Mouse (Mus musculus) c-Kit-positive CD71-negative TER-119-negative erythroid progenitor cells, embryonic 14.5 days (primary cell): ENCODE data around the gene 3110082J24Rik.

Experiments used
- DNase-seq: peaks from one replicate; pipeline ENCODE4 v3.0.0-alpha.2; 2013; ENCODE audit warnings: low read depth

Gene 3110082J24Rik

DNA sequence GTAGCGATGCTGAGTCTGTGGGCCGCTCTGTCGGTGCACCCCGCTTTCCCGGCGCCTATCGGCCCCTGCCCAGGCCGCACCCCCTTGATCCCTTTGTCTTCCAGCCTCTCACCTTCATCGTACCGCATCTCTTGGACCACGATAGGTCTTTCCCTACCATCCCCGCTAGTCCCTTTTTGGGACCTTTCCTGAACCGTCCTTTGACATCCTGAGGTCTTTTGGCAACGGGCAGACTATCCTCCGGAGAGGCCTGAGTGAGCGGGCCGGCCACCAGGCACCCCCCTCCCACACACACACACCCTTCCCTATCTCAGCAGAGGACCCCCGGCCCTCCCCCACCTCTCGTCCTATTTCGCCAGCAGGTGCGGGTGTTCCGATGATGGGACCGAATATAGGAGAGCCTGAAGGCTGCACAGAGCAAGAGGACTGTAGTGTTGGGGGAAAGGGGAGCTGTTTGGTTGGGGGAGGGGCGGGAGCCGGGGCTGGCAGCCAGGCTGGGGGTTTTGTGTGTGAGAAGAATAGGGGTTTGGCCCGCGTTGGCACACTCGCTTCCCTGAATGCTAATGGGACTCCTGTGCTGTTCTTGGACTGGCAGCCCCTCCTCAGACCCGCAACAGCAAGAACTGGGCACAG lies at the start of gene 3110082J24Rik:
TSS of gene 3110082J24Rik (minus strand) at position 419 of the 633 bp plus-strand sequence.
- DNase-seq: no peak

DNA sequence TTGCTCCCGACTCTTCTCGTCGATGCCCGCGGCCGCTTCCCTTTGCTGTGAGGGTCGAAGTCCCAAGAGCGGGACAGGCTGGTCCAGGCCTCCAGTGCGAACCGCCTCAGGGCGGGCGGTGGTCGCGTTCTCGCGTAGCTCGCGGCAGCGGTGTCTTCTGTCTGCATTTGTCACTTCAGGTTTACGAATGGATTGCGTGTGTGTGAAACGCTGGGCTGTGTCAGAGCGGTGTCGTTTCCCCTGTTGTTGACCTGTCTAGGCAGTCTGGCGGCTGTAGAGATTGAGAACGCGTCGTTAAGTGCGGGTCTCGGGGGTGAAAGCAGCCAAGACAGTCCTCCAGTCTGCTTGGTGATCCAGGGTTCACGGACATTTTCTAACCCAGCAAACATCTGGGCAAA lies 49.5 kb upstream of the 3110082J24Rik start:
- peak; percentile 25 for DNase-seq

DNA sequence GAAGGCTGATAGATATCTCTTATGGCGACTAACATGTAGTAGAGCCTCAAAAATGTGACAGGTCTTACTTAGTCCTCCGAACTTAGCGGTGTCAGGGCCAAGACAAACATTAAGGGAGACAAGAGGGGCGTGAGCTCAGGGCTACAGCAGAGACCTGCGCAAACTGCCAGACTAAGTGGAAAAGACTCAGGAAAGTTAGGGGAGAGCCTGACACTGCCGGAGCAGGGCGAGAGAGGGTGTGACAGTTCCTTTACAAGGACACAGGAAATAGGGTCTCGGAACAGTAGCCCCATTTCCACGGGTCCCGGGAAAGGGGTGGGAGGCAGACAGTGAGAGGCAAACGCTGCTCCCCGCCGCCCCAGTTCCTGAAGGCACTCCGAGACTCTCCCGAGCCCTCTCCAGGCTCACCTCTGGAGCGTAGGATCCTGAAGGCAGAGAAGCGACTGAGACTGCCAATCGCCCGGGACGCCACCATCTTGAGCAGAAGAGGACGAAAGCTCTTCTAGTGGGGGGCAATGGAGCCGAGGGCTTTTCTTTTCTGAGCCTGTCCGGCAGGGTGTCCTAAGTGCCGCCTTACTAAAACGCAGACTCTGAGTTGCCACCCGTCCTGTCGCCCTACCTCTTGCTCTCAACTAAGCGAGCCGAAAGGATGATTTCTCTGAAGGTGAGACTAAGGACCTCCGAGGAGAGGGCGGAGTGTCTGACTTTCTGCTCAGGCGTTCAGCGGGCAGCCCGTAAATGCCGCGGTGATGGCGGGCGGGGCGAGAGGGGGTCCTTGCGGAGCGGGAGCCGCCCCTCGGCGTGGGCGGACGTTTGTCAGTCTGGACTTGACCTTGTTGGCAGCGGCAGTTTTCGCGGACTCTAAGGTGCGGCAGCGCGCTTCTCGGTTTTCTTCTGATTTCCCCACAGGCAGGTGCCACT lies 48.8 kb upstream of the 3110082J24Rik start, which contains the start of the genes Hadha and Hadhb:
TSS of gene Hadha (minus strand) at position 689 of the 921 bp plus-strand sequence.
TSS of gene Hadhb (plus strand) at position 775 of the 921 bp plus-strand sequence.
- DNase-seq: peak; percentile 80

DNA sequence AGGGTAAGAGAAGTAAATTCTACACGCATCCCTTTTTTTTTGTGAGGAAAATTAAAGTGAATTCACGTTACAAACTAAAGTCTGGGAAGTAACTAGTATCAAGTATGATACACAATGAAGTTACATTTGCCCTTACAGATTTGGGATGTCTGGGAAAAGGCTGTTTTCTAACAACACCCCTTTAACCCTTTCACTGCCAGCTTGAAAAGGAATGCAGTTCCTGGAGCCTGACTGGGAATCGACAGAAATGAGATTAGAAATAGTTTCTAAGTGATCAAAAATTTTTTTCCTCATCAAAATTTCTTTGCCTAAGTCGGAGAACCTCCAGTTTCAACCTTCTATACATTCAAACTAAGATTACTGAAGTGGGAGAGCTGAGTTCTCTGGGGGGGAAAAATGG lies 48.1 kb upstream of the 3110082J24Rik start:
- no peak for DNase-seq

DNA sequence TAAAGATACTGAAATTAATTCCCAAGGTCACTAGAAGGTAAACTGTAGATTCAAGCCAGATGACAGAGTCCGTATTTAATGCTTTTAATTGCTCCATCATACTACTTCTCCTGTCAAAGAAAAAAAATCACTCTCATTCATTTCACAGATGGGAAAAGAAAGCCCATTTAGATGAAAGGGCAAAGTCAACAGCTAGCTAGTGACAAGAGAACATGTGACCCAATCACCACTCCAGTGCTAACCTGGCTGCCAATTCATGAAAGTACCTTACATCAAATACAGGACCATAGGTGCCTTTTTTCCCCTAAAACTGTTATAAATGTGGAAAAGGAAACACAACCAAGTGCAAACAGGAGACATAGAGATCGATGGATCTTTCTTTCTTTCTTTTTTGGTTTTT lies 47.3 kb upstream of the 3110082J24Rik start:
- DNase-seq: no peak

DNA sequence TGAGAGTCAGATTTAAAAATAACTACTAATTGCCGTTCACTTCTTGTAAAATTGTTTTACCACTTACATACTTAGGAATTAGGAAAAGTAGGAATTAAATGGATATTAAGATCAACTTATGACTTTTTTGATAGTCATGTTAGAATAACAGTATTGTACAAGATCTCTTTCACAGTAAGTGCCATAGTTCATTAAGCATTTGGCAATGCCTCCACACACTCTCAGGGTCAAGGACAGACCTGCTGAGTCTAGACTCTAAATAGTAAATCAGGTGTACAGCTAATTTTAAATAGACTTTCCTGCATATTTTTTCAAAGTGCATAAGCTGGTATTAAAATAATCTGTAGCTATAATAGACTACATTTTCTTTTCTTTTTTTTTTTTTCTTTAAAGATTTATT lies 46.5 kb upstream of the 3110082J24Rik start:
- no peak for DNase-seq

DNA sequence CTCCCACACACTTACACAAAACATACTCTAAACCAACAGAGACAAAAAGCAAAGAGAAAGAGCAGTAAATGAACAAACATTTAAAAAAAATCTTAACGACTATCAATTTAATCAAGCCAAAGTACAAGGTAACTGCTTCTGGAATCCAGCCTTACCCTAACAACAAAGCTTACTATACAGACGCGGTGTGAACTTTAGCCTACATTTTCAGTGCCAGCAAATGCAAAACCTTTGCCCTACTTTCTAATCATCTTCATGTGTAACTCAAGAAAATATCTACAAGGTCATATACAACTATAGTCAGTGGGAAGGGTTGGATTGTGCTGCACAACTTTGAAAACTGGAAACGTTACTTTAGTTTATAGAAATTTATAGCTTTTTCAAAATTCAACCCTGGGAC lies 46.1 kb upstream of the 3110082J24Rik start:
- DNase-seq: no peak

DNA sequence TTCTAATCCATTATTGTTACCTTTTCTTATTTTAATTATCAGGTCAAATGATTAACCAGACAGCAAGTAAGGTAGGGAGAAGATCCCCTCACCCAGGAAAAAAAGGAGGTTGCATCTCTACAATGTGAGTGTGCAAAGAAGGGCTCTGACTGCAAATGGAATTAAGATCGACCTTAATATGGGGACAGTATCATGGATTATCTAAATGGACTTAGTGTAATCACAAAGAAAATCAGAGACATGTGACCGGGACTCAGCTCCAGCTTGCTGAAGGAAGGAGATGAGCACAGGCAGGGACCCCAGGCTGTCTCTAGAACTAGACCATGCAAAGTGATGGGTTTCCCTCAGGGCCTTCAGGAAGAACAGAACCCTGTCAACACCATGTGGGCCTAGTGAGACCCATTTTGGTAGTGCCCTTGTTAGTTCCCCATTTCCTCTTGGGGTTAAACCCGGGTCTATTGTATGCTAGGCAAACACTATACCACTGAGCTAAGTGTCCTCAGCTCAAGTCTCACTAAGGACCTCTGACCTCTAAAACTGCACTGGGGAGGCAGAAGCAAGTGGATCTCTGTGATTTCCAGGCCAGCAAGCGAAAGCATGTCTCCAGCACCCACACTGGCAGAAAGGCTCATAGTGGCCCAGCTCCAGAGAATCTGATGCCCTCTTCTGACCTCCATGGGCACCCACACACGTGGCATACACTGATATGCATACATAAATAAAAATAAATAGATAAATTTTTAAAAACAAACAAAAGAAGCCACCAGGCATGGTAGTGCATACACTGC lies 42.4 kb upstream of the 3110082J24Rik start:
- no peak for DNase-seq

DNA sequence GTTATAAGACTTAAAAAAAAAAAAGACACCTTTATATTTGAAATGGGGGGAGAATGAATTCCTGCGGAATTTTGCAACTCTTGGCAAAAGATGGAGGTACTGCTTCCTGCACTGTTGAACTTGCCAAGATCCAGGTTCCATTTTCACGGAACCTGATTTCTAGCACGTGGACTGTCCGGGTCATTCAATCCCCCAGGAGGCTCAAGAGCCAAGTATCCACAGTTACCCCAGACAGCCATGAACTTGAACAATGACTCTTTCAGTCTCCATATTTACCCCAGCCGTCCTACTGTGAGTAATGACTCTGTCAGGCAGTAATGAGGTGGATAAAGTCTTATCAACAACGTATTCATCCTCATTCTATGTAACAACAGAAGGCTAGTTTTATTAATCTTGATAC lies 40.6 kb upstream of the 3110082J24Rik start:
- DNase-seq: no peak

DNA sequence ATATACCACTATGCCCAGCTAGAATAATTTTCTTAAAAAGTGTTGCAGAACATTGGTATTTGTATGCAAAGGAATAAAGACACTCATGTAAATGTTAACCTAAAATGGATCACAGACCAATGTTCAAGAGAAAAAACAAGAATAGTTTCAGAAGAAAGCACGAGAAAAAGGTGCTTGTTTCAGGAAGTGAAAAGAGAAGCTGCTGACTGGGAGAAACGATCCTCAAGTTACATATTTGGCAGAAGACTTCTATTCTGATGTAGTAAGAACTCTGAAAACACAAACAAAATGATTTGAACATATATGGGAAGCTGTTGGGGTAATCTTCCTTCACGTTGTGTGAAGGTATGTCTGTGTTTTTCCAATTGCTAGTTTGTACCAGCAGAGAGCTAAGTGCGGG lies 32.3 kb upstream of the 3110082J24Rik start:
- DNase-seq: no peak

DNA sequence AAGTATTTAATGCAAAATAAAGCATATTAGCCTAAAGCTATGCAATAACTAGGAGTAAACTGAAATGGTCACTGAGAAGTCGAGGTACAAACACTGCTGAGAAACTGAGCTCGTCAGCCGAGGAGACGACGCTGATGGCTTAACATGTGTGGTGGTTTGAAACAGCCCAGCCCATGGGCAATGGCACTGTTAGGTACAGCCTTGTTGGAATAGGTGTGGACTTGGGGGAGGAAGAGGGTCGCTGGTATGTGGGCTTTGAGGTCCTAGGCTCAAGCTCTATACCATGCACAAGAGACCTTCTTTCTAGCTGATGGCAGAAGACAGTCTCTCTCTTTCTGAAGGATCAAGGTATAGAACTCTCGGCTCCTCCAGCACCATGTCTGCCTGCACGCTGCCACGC lies 31.4 kb upstream of the 3110082J24Rik start:
- DNase-seq: no peak

DNA sequence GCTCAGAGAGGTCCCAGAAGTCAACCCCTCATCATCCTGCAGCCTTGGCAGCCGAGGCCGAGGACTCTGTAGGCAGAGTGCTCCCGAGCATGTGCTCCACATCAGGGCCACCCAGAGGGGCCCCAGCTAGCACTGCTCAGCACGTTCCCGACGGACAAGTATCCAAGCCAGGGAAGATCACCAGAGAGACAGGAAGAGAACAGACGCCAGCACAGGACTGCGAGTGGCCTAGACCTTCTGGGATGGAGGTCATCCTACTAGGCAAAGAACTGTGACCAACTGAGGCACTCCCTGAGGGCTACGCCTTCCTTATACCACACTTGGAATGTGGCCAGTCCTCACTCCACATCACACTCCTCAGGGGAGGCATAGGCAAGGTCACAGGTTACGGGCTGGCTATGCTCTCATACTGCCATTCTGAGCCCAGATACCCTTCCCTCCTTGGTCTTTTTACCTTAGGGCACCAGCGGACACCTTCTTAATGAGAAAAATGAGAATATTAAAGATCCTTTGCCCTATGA lies 29.9 kb upstream of the 3110082J24Rik start:
- DNase-seq: no peak

DNA sequence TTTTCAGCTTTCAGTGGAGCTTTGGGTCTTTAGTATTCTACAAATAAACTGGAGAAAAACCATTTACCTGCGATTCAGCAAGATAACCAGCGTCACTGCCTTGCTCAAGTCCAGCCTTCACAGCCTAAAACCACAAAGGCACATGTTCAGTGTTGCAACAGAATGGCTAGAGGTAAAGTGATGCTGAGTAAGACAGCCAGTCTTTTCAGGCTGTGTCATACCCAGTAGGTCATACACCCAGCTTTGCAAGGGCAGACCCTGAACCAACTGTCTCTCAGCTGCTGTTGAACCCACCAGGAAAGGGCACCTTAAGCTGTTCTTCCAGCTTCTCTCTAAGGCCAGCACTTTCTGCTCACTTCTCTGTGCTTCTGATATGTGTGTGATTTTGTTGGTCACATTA lies 26.3 kb upstream of the 3110082J24Rik start:
- DNase-seq: no peak

DNA sequence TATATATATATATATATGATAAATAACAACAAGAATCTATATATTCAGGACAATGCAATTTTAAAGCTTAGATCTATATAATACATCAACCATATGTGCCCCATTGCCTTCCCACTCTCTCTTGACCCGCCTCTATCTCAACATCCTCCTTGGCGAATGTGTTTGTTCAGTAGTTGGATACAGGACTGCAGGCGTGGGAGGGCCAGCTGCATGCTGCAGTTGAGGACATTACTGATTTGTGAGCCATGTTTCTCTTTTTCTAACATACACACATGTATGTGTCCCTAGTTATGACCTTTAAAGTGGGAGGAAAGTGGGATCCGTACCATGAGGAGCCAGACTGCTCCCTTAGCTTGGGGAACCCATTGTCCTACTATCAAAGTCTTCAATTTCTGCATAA lies 25.4 kb upstream of the 3110082J24Rik start:
- DNase-seq: no peak

DNA sequence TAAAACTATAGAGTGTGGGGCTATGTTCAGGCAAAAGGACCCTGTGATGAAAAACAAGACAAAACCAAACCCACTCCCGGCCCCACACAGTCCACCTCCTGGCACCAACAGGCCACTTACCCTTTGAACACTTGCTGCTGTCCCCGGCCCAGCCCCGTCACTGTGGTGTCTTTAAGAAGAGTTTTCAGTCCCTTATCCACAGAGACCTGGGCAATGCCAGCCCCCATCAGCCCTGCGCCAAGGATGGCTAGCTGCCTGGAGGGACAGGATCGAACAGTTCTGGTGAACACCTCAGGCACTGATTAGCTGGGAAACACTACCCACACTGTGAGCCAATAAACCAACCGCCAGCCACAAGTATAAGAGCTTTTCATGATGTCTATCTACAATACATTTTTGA lies 22.8 kb upstream of the 3110082J24Rik start:
- no peak for DNase-seq

DNA sequence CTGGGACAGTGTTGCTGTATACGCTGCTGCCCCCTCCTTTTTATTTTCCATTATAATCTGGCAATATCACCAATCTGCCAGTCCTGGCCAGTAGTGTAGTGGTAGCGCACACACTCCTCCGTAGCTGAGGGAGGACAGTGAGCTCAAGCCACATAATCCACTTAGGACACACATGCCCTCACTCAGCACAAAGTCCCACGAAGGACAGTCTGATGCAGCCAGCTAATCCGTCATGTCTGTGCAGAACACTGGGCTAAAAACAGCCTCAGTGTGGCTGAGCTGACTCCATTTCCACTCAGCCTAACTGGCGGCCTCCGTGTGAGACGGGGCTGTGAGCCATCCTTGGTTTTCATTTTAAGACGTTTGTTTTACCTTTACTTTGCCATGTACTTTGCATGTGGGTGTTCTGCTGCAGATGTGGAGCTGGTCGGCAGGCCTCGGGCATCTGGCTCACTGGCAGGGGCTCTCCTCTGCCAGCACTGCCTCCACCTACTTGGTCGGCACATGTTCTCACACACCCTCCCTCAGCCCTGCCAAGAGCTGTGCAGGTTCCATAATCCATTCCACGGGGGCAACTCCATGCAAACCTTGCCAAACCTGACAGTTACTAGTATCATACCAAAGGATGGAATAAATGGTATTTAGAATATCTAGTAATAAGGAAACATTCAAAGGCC lies 22.2 kb upstream of the 3110082J24Rik start:
- DNase-seq: no peak

DNA sequence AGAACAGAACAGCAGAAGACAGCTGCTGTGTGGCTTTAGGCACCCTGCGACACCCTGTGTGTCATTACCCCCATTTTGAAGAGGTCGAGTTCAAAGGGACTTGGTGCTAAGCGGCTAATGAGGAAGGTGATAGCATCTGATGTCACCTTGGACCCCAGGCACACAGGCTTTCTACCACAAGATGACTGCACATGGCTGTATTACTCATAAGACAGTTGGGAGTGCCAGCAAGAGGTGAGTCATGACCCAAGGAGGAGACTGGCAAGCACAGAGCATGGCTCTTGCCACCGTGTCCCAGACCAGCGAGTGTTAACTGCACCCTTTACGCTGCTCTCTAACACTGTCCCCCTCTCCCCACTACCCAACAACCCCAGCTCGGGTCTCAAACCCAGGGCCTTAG lies 20.9 kb upstream of the 3110082J24Rik start:
- DNase-seq: no peak

DNA sequence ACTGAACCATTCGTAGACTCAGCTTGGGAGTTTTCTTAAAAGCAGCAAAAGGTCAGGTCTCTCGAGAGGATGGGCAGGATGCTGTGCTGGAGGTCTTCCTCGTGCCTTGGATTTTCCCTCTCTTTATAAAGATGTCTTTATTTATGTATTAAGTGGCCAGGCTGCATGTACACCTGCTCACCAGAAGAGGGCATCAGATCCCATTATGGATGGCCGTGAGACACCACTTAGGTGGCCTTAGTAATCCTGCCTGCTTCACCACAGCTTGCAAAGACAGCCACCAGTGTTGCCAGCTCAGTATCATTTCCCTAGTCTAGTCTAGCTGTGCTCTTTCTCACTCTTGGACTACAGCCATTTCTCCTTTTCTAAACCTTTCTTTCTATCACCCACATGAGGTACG lies 19.7 kb upstream of the 3110082J24Rik start:
- no peak for DNase-seq

DNA sequence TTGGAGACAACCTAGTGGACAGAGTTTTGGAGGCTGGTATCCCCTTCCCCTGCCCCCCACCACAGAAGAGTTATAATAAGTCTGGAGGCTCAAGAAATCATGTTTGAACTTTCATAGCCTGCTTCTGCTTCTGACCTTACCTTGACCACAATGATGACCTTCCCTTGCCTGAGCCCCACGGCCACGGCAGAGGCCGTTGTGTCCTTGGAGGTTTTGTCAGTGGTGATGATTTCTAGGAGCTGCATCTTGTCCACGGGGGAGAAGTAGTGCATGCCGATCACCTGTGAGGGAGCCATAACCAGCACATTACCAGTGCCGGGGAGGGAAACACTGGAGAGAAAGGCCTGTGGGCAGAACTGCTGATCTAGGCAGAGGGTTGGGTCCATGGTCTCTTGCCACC lies 16.6 kb upstream of the 3110082J24Rik start:
- DNase-seq: no peak

DNA sequence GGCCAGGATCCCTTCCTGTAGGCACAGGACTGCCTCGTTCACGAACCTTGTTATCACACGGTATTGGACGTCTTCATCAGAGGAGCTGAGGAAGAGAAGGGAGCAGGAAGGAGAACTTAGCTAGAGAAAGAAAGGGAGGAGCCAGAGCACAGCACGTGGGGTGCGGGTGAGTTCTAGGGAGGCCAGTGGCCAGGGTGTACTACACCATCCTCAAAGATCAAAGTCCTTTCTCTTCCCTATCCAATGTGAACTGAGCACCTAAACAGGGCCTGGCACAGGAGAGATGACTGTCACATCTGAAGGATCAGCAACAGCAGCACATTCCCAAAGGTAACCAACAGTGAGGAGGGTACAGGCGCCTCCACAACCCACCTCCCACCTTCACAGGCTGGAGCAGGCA lies 14.2 kb upstream of the 3110082J24Rik start:
- DNase-seq: no peak

DNA sequence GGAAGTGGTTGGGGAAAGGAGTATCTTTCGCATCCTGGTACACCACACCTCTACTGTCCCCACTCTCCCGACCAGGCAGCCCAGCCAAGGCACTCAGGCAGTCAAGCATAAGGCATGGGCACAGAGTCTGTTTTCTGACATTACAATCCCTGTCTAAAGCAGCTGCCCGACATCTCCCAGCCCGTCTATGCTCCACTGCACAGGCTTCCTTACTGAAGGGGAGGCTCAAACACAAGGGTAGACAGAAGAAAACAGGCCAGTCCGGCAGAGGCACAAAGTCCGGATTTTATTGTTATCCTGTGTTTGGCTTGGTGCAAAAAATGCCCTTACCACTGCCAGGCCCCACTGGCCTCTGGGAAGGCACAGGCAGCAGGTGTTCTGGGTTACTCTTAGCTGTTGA lies 13.3 kb upstream of the 3110082J24Rik start:
- no peak for DNase-seq

DNA sequence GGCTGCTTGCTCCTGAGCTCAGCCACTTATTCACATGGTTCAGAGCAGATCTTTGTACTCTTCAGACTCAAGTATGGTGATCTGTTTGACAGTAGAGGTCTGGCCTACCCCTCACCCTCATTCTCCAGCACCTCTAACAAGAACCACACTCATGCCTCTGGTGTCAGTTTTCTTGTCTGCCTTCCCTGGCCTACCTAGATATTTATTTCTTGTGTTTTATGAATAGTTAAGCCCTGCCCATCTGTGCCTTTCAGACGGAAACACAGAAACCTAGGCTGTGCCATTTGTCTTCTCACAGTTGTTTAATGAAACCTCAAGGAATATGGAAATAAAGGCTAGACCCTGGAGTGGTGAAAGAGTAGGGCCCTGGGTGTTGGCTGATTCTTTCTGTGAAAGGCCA lies 12.1 kb upstream of the 3110082J24Rik start:
- no peak for DNase-seq
